Mouse (Mus musculus): ENCODE data around the gene Ing3. TPM values are rescaled to one million over a fixed set of nuclear protein-coding genes. Genes with fewer than 3 reads are reported as not detected.

Gene Ing3
- polyA plus RNA-seq, 1 experiment from 2014 or later: 52.5 TPM

GRCm38 (mm10) chr6:21950676-21951075, 1.3 kb downstream of the Ing3 start:
- WGBS: 68% methylated on average over 2 of the region's 2 CpGs
- H3K4me3 ChIP-seq (ENCODE audit: low read depth, low read length): peak overlapping the region; percentile 69

GRCm38 (mm10) chr6:21955468-21955867, 6.1 kb downstream of the Ing3 start:
- Histone ChIP-seq H3K9me3 (ENCODE audit: low read depth, low read length) (no peaks in the 10 kb centered on the region), H3K4me1 (ENCODE audit: insufficient read depth) (no peaks in the 10 kb centered on the region), H3K36me3 (ENCODE audit: insufficient read depth) (peaks cover 54% of the 10 kb centered on the region), H3K27me3 (ENCODE audit: insufficient read depth, low read length) (no peaks in the 10 kb centered on the region), H3K9ac (no peak overlapping the region), H3K4me3 (ENCODE audit: low read depth, low read length) (no peak overlapping the region), H3K4me2 (no peak overlapping the region), H3K27ac (ENCODE audit: low read depth) (no peak overlapping the region)
- DNase-seq (no peak), ATAC-seq (ENCODE audit: insufficient read depth) (no peak)
- 89% methylated on average over 4 of the region's 4 CpGs for WGBS
- TF ChIP-seq CTCF (IDR thresholded peaks at IDR 0.05; ENCODE audit: low read depth): no peak

More at GRCm38 (mm10) chr6:21950676-21951075, 1.3 kb downstream of the Ing3 start:
- peaks cover 32% of the 10 kb centered on the region for H3K36me3 ChIP-seq (ENCODE audit: insufficient read depth)
- ATAC-seq (ENCODE audit: insufficient read depth) (no peak), DNase-seq (no peak)
- peak overlapping the region; percentile 80; the same call in 1 of the 2 replicates for H3K9ac ChIP-seq
- no peaks in the 10 kb centered on the region for H3K27me3 ChIP-seq (ENCODE audit: insufficient read depth, low read length)
- H3K4me1 ChIP-seq (ENCODE audit: insufficient read depth): no peaks in the 10 kb centered on the region
- H3K9me3 ChIP-seq (ENCODE audit: low read depth, low read length): no peaks in the 10 kb centered on the region
- TF ChIP-seq CTCF (IDR thresholded peaks at IDR 0.05; ENCODE audit: low read depth): no peak
- no peak overlapping the region for H3K27ac ChIP-seq (ENCODE audit: low read depth)
- H3K4me2 ChIP-seq: peak overlapping the region; percentile 71

- Histone ChIP-seq H3K36me3 (ENCODE audit: insufficient read depth) (peaks cover 41% of the 10 kb centered on the region), H3K4me3 (ENCODE audit: low read depth, low read length) (no peak overlapping the region), H3K4me1 (ENCODE audit: insufficient read depth) (no peaks in the 10 kb centered on the region), H3K4me2 (no peak overlapping the region), H3K27ac (ENCODE audit: low read depth) (no peak overlapping the region), H3K9me3 (ENCODE audit: low read depth, low read length) (no peaks in the 10 kb centered on the region), H3K9ac (no peak overlapping the region), H3K27me3 (ENCODE audit: insufficient read depth, low read length) (no peaks in the 10 kb centered on the region)
- no peak for ATAC-seq (ENCODE audit: insufficient read depth)
- TF ChIP-seq CTCF (IDR thresholded peaks at IDR 0.05; ENCODE audit: low read depth): no peak
- DNase-seq: no peak
- WGBS: 80% methylated on average over 4 of the region's 4 CpGs
These were observed 9.6 kb downstream of the Ing3 start for GRCm38 (mm10) chr6:21958922-21959321.

GRCm38 (mm10) chr6:21959909-21960308, 10.5 kb downstream of the Ing3 start:
- peaks cover 35% of the 10 kb centered on the region for H3K36me3 ChIP-seq (ENCODE audit: insufficient read depth)
- DNase-seq (no peak), ATAC-seq (ENCODE audit: insufficient read depth) (no peak)
- no peaks in the 10 kb centered on the region for H3K9me3 ChIP-seq (ENCODE audit: low read depth, low read length)
- H3K4me3 ChIP-seq (ENCODE audit: low read depth, low read length): no peak overlapping the region
- no peak overlapping the region for H3K27ac ChIP-seq (ENCODE audit: low read depth)
- no peaks in the 10 kb centered on the region for H3K27me3 ChIP-seq (ENCODE audit: insufficient read depth, low read length)
- H3K4me2 ChIP-seq: no peak overlapping the region
- 90% methylated on average over 5 of the region's 5 CpGs for WGBS
- no peak overlapping the region for H3K9ac ChIP-seq
- H3K4me1 ChIP-seq (ENCODE audit: insufficient read depth): no peaks in the 10 kb centered on the region
- no peak for TF ChIP-seq CTCF (IDR thresholded peaks at IDR 0.05; ENCODE audit: low read depth)

GRCm38 (mm10) chr6:21977532-21977931, 28.2 kb downstream of the Ing3 start:
- WGBS: 39% methylated on average over 2 of the region's 2 CpGs
- H3K4me3 ChIP-seq (ENCODE audit: low read depth, low read length): no peak overlapping the region
- DNase-seq: peak; percentile 76
- peaks cover 27% of the 10 kb centered on the region for H3K36me3 ChIP-seq (ENCODE audit: insufficient read depth)
- TF ChIP-seq CTCF (IDR thresholded peaks at IDR 0.05; ENCODE audit: low read depth): peak; percentile 29; the same call in 1 of the 2 replicates
- H3K9ac ChIP-seq: no peak overlapping the region
- H3K27me3 ChIP-seq (ENCODE audit: insufficient read depth, low read length): no peaks in the 10 kb centered on the region
- peak; percentile 75 for ATAC-seq (ENCODE audit: insufficient read depth)
- H3K4me1 ChIP-seq (ENCODE audit: insufficient read depth): no peaks in the 10 kb centered on the region
- no peak overlapping the region for H3K27ac ChIP-seq (ENCODE audit: low read depth)
- no peaks in the 10 kb centered on the region for H3K9me3 ChIP-seq (ENCODE audit: low read depth, low read length)
- H3K4me2 ChIP-seq: no peak overlapping the region

GRCm38 (mm10) chr6:21981114-21981513, 31.7 kb downstream of the Ing3 start:
- Histone ChIP-seq H3K36me3 (ENCODE audit: insufficient read depth) (0 out of 2 replicates have a peak, but pooled peaks cover 3% of the 10 kb centered on the region), H3K9ac (no peak overlapping the region), H3K27ac (ENCODE audit: low read depth) (no peak overlapping the region), H3K27me3 (ENCODE audit: insufficient read depth, low read length) (no peaks in the 10 kb centered on the region), H3K4me1 (ENCODE audit: insufficient read depth) (no peaks in the 10 kb centered on the region), H3K4me3 (ENCODE audit: low read depth, low read length) (no peak overlapping the region), H3K4me2 (no peak overlapping the region), H3K9me3 (ENCODE audit: low read depth, low read length) (no peaks in the 10 kb centered on the region)
- DNase-seq (no peak), ATAC-seq (ENCODE audit: insufficient read depth) (no peak)
- no peak for TF ChIP-seq CTCF (IDR thresholded peaks at IDR 0.05; ENCODE audit: low read depth)
- WGBS: 63% methylated on average over 1 of the region's 1 CpGs

GRCm38 (mm10) chr6:21984990-21985731, 35.8 kb downstream of the Ing3 start:
- 6% methylated on average over 16 of the region's 16 CpGs for WGBS
- ATAC-seq (ENCODE audit: insufficient read depth): peak; percentile 75
- peak; percentile 96 for DNase-seq

More at GRCm38 (mm10) chr6:21984990-21985731, 35.8 kb downstream of the Ing3 start:
- H3K27me3 ChIP-seq (ENCODE audit: insufficient read depth, low read length): no peaks in the 10 kb centered on the region
- H3K4me3 ChIP-seq (ENCODE audit: low read depth, low read length): peak overlapping the region; percentile 54
- TF ChIP-seq CTCF (IDR thresholded peaks at IDR 0.05; ENCODE audit: low read depth): peak; percentile 74
- peak overlapping the region; percentile 89 for H3K27ac ChIP-seq (ENCODE audit: low read depth)
- H3K4me1 ChIP-seq (ENCODE audit: insufficient read depth): no peaks in the 10 kb centered on the region
- H3K36me3 ChIP-seq (ENCODE audit: insufficient read depth): no peaks in the 10 kb centered on the region
- peak overlapping the region; percentile 67 for H3K9ac ChIP-seq
- peak overlapping the region; percentile 85 for H3K4me2 ChIP-seq
- no peaks in the 10 kb centered on the region for H3K9me3 ChIP-seq (ENCODE audit: low read depth, low read length)
